Mouse (Mus musculus): ENCODE measurements around the gene Sdad1.

DNA sequence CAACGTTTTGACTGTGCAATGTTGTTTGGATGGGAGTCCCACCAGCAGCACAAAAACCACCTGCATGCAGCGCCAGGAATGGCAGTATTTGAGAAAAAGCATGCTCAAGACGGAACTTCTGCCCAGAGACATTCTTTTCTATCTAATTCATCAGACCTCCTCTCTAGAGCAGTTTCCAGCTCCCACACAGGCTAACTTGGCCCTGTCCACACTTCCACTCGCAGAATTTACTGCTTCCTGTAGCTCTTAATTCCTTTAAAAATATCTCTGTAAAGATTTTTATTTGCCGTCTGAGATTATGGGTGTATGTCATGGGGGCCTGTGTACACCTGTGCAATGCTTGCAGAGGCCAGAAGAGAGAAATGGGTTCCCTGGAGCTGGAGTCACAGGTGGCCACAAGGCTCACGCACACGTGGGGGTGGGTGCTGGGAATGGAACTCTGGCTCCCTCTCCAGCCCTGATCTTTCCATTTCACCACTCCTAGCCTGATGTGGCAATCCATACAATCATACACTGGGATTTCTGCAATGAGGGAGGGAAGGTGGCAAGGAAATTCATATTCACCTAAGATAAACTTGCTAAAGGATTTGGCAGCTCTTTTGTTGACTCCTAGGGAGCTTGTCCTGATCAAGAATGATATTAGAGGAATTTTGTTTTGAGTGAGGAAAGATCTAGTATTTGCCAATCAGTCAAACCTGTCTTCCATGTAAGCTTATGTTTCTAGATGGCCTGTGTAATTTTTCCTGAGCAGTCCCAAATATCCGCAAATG is 11.5 kb upstream of the Sdad1 start:
- no peak for TF ChIP-seq CTCF (conservative IDR thresholded peaks at IDR 0.05; ENCODE audit: low read length)
- TF ChIP-seq POU5F1 (IDR thresholded peaks at IDR 0.05; ENCODE audit: borderline replicate concordance, low read length): no peak
- TF ChIP-seq NANOG (IDR thresholded peaks at IDR 0.05; ENCODE audit: borderline replicate concordance, low read length): no peak

Measured in E14TG2a.4 (cell line).